Mouse (Mus musculus) intestine, embryonic 15.5 days (tissue): Measurements from ENCODE around the gene Pkd1. TPM values are rescaled to one million over a fixed set of nuclear protein-coding genes. Genes with fewer than 3 reads are reported as not detected.
A peak's percentile ranks its signal among the peaks of the same experiment; 100 is the strongest.

Source experiments
- ATAC-seq: fragments of 200-750 bp; cut with Nextera tagmentation; 2 replicates; pipeline ENCODE4 v1.8.0; 2017; ENCODE audit warnings: moderate TSS enrichment, moderate library complexity
- H3K27ac ChIP-seq: fragments of 300-500 bp; sonication (generic); 2 replicates; pipeline ENCODE4 v1.5.1; 2015; ENCODE audit warnings: mild to moderate bottlenecking, inconsistent platforms
- H3K27me3 ChIP-seq: fragments of 300-500 bp; sonication (generic); replicated peaks from 2 replicates; pipeline ENCODE4 v1.6.1; 2015; ENCODE audit warnings: inconsistent platforms
- H3K36me3 ChIP-seq: fragments of 300-500 bp; sonication (generic); 2 replicates; pipeline ENCODE4 v1.6.1; 2015; ENCODE audit warnings: inconsistent platforms
- H3K4me1 ChIP-seq: fragments of 300-500 bp; sonication (generic); replicated peaks from 2 replicates; pipeline ENCODE4 v1.6.1; 2015; ENCODE audit warnings: inconsistent platforms
- H3K4me2 ChIP-seq: fragments of 300-500 bp; sonication (generic); replicated peaks from 2 replicates; pipeline ENCODE4 v1.6.1; 2015; ENCODE audit warnings: mild to moderate bottlenecking, inconsistent platforms
- H3K4me3 ChIP-seq: fragments of 300-500 bp; sonication (generic); replicated peaks from 2 replicates; pipeline ENCODE4 v1.5.1; 2015; ENCODE audit warnings: inconsistent platforms
- H3K9ac ChIP-seq: fragments of 300-500 bp; sonication (generic); 2 replicates; pipeline ENCODE4 v1.6.1; 2015; ENCODE audit warnings: inconsistent platforms
- H3K9me3 ChIP-seq: fragments of 300-500 bp; sonication (generic); 2 replicates; pipeline ENCODE4 v1.6.1; 2016; ENCODE audit warnings: inconsistent platforms
- WGBS: fragments of 180-500 bp; shearing (Covaris S2); methylation state at CpG from one replicate; pipeline ENCODE4 v1.1.7; 2015; 5-methylcytosine and 5-hydroxymethylcytosine counted together
- polyA plus RNA-seq: library from polyadenylated mRNA; unstranded; fragments of >200 nt; fragmentation: Nextera tagmentation; extraction: Ambion mirVana; gene quantifications from 2 replicates; pipeline ENCODE4 v1.2.1, GENCODE M21; 2015

Gene Pkd1
- polyA plus RNA-seq, 1 experiment from 2014 or later, result 16.9 TPM

- ATAC-seq, result no peak
- H3K9ac ChIP-seq, result no peak overlapping the region
- H3K36me3 ChIP-seq, result peaks cover 64% of the 10 kb centered on the region
- no peaks in the 10 kb centered on the region for H3K27me3 ChIP-seq
- no peaks in the 10 kb centered on the region for H3K4me1 ChIP-seq
- H3K9me3 ChIP-seq, result no peaks in the 10 kb centered on the region
- H3K4me3 ChIP-seq, result no peak overlapping the region
- no peak overlapping the region for H3K4me2 ChIP-seq
- WGBS, result 89% methylated on average over 3 of the region's 3 CpGs
- no peak overlapping the region for H3K27ac ChIP-seq
These were observed 48.4 kb downstream of the Pkd1 start for GRCm38 (mm10) chr17:24597989-24598388.

DNA sequence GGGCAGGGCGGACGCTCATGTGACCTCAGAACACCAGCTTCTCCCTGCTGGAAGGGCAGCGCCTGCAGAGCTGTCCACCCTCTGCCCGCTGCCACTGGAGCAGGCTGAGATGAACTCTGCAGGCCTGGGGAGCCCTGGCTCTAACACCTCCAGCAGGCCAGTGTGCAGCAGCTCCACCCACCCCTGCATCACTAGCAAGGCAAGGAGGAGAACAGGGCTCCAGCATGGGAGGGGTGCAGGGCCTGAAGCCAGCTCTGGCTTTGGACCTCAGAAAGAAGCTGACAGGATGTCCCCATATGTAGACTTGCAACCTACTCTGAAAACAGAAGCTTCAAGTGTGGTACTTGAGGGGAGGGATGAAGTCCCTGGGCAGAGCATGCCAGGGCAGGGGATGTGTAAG, 50.9 kb downstream of the Pkd1 start:
- no peak for ATAC-seq
- H3K9me3 ChIP-seq, result no peaks in the 10 kb centered on the region
- H3K36me3 ChIP-seq, result peaks cover 44% of the 10 kb centered on the region
- no peaks in the 10 kb centered on the region for H3K27me3 ChIP-seq
- 94% methylated on average over 4 of the region's 4 CpGs for WGBS
- H3K9ac ChIP-seq, result no peak overlapping the region
- H3K4me1 ChIP-seq, result no peaks in the 10 kb centered on the region
- no peak overlapping the region for H3K4me2 ChIP-seq
- no peak overlapping the region for H3K4me3 ChIP-seq
- no peak overlapping the region for H3K27ac ChIP-seq

- H3K9ac ChIP-seq, result no peak overlapping the region
- H3K27ac ChIP-seq, result no peak overlapping the region
- no peaks in the 10 kb centered on the region for H3K27me3 ChIP-seq
- 91% methylated on average over 8 of the region's 8 CpGs for WGBS
- no peak overlapping the region for H3K4me3 ChIP-seq
- peaks cover 30% of the 10 kb centered on the region for H3K36me3 ChIP-seq
- no peaks in the 10 kb centered on the region for H3K4me1 ChIP-seq
- no peak for ATAC-seq
- no peaks in the 10 kb centered on the region for H3K9me3 ChIP-seq
- H3K4me2 ChIP-seq, result no peak overlapping the region
These were observed 54.3 kb downstream of the Pkd1 start for GRCm38 (mm10) chr17:24603961-24604360.

- no peaks in the 10 kb centered on the region for H3K4me1 ChIP-seq
- H3K9me3 ChIP-seq, result no peaks in the 10 kb centered on the region
- no peak overlapping the region for H3K9ac ChIP-seq
- no peaks in the 10 kb centered on the region for H3K27me3 ChIP-seq
- ATAC-seq, result no peak
- no peak overlapping the region for H3K27ac ChIP-seq
- H3K36me3 ChIP-seq, result peaks cover 27% of the 10 kb centered on the region
- no peak overlapping the region for H3K4me2 ChIP-seq
- H3K4me3 ChIP-seq, result no peak overlapping the region
- 90% methylated on average over 3 of the region's 3 CpGs for WGBS
These were observed 54.9 kb downstream of the Pkd1 start for GRCm38 (mm10) chr17:24604557-24604956.

GRCm38 (mm10) chr17:24608370-24608769, 58.7 kb downstream of the Pkd1 start:
- WGBS, result 93% methylated on average over 4 of the region's 4 CpGs
- Histone ChIP-seq H3K9ac (no peak overlapping the region), H3K36me3 (peaks cover 14% of the 10 kb centered on the region)

DNA sequence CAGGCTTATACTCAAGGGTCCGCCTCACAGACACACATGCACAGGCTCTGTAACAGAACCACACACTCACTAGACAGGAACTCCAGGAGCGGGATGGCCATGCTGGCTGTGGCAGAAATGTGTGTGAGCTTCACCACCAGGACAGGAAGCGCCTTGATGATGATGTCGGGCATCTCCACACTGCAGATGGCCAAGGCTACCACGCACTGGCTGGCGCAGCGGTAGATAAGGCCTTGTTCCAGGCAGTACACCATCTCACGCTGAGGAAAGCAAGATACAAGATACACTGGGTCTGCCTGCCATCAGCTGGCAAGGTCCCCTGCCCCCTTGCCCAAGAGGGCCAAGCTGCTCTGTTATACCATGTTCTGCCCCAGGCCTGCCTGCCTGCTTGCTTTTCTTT, 59.2 kb downstream of the Pkd1 start:
- Histone ChIP-seq H3K4me1 (no peaks in the 10 kb centered on the region), H3K27ac (no peak overlapping the region), H3K27me3 (no peaks in the 10 kb centered on the region), H3K4me2 (no peak overlapping the region), H3K9ac (no peak overlapping the region), H3K4me3 (no peak overlapping the region), H3K9me3 (no peaks in the 10 kb centered on the region), H3K36me3 (peaks cover 18% of the 10 kb centered on the region)
- ATAC-seq, result no peak
- WGBS, result 94% methylated on average over 8 of the region's 8 CpGs

More at GRCm38 (mm10) chr17:24608370-24608769, 58.7 kb downstream of the Pkd1 start:
- no peaks in the 10 kb centered on the region for H3K4me1 ChIP-seq
- ATAC-seq, result no peak
- no peak overlapping the region for H3K4me2 ChIP-seq
- no peak overlapping the region for H3K4me3 ChIP-seq
- H3K27ac ChIP-seq, result no peak overlapping the region
- H3K27me3 ChIP-seq, result no peaks in the 10 kb centered on the region
- H3K9me3 ChIP-seq, result no peaks in the 10 kb centered on the region

- H3K27ac ChIP-seq, result no peak overlapping the region
- H3K4me1 ChIP-seq, result no peaks in the 10 kb centered on the region
- H3K9ac ChIP-seq, result no peak overlapping the region
- H3K4me2 ChIP-seq, result no peak overlapping the region
- H3K36me3 ChIP-seq, result peaks cover 37% of the 10 kb centered on the region
- no peak for ATAC-seq
- no peaks in the 10 kb centered on the region for H3K9me3 ChIP-seq
- no peaks in the 10 kb centered on the region for H3K27me3 ChIP-seq
- H3K4me3 ChIP-seq, result no peak overlapping the region
- 69% methylated on average over 2 of the region's 2 CpGs for WGBS
These were observed 61.1 kb downstream of the Pkd1 start for GRCm38 (mm10) chr17:24610711-24611110.

- peak; percentile 47; the same call in 1 of the 2 replicates for ATAC-seq
- H3K9ac ChIP-seq, result no peak overlapping the region
These were observed 68.0 kb downstream of the Pkd1 start for GRCm38 (mm10) chr17:24617561-24618194.

GRCm38 (mm10) chr17:24625472-24625871, 75.8 kb downstream of the Pkd1 start:
- peaks cover 43% of the 10 kb centered on the region for H3K36me3 ChIP-seq
- no peak overlapping the region for H3K4me3 ChIP-seq
- no peaks in the 10 kb centered on the region for H3K9me3 ChIP-seq
- no peak for ATAC-seq
- 92% methylated on average over 8 of the region's 8 CpGs for WGBS
- no peak overlapping the region for H3K4me2 ChIP-seq
- H3K27ac ChIP-seq, result no peak overlapping the region
- H3K9ac ChIP-seq, result no peak overlapping the region
- no peaks in the 10 kb centered on the region for H3K4me1 ChIP-seq
- H3K27me3 ChIP-seq, result no peaks in the 10 kb centered on the region

More at GRCm38 (mm10) chr17:24617561-24618194, 68.0 kb downstream of the Pkd1 start:
- H3K27ac ChIP-seq, result no peak overlapping the region
- no peak overlapping the region for H3K4me3 ChIP-seq
- H3K36me3 ChIP-seq, result peaks cover 54% of the 10 kb centered on the region
- no peak overlapping the region for H3K4me2 ChIP-seq
- no peaks in the 10 kb centered on the region for H3K4me1 ChIP-seq
- no peaks in the 10 kb centered on the region for H3K9me3 ChIP-seq
- H3K27me3 ChIP-seq, result no peaks in the 10 kb centered on the region
- WGBS, result 83% methylated on average over 14 of the region's 14 CpGs

DNA sequence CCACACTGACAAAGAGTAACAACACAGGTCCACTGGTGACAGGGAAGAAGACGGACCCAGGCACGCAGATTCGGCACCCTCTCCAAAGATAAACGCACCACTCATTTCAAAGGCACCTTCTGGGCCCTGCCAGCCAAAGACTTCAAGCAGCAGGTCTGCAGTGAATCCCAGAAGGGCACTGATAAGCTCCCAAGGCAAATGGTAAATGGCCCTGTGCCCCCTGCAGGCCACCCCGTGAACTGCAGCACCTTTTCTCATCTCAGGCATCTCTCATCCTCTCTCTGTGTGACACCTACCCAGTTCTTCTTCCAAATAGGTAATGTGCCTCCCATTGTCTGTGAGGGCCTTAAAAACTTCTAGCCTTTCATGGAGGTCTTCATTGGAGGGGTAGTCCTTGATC, 79.0 kb downstream of the Pkd1 start:
- Histone ChIP-seq H3K9me3 (no peaks in the 10 kb centered on the region), H3K27me3 (no peaks in the 10 kb centered on the region), H3K4me1 (peaks cover 14% of the 10 kb centered on the region), H3K27ac (no peak overlapping the region), H3K9ac (no peak overlapping the region), H3K4me3 (no peak overlapping the region), H3K4me2 (no peak overlapping the region), H3K36me3 (peaks cover 23% of the 10 kb centered on the region)
- ATAC-seq, result no peak
- WGBS, result 43% methylated on average over 5 of the region's 5 CpGs

DNA sequence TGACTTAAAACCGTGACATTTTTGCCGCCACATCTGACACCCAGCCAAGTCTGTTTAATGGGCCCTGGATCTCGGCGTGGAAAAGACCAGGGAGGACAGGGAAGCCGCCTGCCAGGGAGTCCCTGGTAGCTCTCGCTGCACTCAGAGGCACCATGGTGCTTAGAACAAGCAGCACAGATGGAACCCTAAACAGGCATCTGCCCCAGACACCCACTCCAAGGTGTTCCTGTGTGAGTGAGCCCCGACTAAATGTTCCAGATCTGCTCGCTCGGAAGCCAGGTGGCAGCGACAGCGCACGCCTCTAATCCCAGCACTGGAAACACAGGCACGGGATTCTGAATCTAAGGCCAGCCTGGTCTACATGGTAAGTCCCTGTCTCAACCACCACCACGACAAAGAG, 80.4 kb downstream of the Pkd1 start:
- Histone ChIP-seq H3K4me1 (peaks cover 21% of the 10 kb centered on the region), H3K4me2 (no peak overlapping the region), H3K4me3 (no peak overlapping the region), H3K36me3 (peaks cover 14% of the 10 kb centered on the region), H3K27ac (no peak overlapping the region), H3K27me3 (no peaks in the 10 kb centered on the region), H3K9me3 (no peaks in the 10 kb centered on the region), H3K9ac (no peak overlapping the region)
- ATAC-seq, result no peak
- WGBS, result 89% methylated on average over 14 of the region's 14 CpGs

DNA sequence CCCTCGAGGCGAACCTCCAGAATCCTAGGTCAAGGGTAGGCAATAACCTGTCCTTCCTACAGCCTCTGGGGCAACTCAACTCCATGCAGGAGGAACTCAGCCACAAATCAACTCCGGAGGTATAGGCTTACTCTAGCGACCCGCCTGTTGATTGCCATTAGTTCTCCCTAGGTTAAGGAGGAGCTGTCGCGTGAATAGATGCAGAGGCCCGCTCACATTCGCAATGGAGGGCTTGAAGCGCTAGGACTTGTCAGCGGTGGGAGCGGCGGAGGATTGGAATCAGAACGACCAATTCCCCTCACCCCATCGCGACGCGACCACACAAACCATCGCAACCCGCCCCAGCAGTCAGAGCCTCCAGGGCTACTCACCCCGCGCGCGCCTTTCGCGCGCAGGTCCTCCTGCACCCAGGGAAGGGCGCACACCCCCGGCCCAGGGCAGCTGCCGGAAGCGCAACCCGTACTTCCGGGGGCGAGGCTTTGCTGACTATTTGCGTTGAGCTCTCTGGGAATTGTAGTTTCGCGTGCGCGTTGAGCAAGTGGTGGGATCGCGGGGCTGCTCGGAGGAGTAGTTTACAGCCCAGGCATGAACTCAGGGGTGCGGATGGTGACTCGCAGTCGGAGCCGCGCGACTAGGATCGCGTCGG, 82.7 kb downstream of the Pkd1 start, which contains the start of the genes Tsc2 and Nthl1:
Tsc2 (minus strand) TSS at position 464 of the 646 bp plus-strand sequence.
Nthl1 (plus strand) TSS at position 514 of the 646 bp plus-strand sequence.
- peak within 1 kb of the TSS; percentile 92 for H3K27ac ChIP-seq
- WGBS, result under 1% methylated on average over 51 of the region's 51 CpGs
- H3K9ac ChIP-seq, result peak within 1 kb of the TSS; percentile 81
- H3K4me2 ChIP-seq, result peak within 1 kb of the TSS; percentile 79
- H3K9me3 ChIP-seq, result no peaks in the 10 kb centered on the region
- ATAC-seq, result peak; percentile 94
- H3K36me3 ChIP-seq, result peaks cover 5% of the 10 kb centered on the region; the same call in 1 of the 2 replicates
- H3K4me1 ChIP-seq, result peaks cover 22% of the 10 kb centered on the region
- H3K4me3 ChIP-seq, result peak within 1 kb of the TSS; percentile 71
- no peaks in the 10 kb centered on the region for H3K27me3 ChIP-seq
